In the genomic region with DNA sequence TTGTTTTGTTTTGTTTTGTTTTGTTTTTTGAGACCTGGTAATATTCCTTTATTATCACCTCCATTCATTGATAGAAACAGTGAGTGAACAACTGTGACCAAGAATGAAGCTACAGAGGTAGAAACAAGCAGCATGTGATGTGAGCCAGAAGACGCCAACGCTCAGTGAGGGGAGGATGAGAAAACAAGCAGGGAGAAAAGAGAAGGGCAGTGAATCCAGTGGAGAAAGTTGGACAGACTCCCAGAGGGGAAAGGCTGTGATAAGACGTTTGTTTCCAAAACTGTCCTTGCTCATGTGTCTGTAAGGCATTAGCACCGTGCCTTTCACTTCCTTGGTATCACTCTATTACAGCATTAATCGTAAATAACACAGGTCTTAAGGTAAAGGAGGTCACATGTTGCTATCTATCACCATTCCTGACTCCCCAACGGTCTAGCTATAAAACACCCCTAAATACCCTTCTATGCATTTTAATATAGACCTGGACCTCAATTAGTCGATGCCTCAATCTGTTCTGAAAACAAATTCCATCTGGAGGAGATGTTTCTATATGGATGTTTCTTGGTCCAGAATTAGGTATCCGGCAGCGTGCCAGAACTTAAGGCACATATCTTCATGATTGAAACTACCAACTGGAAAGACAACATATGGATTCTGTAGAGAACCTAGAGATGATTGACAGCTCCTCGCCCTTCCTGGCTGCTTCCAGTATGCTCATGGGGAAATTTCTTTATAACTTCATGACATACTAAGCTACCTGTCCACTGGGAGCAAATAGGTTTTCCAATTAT, we compare ENCODE assay signal across 17 mouse cellular contexts.
DNase-seq lines count a peak whose midpoint lies in the region; TF ChIP-seq lines count a peak whose summit lies in the region.
"Had no signal": no experiment of that assay in that cellular context is flagged by ENCODE, and none has a peak within 500 bp of the region (broad histone marks: within the 10 kb centered on the region; RNA-seq: fewer than 3 reads in every experiment).

No protein-coding gene starts in this region.

- TF ChIP-seq CTCF in layer of hippocampus, adult 2 months (conservative IDR thresholded peaks at IDR 0.05), result no peak

- peak; percentile 93 for DNase-seq in heart, adult 11 months
- DNase-seq in heart, adult 8-10 months (ENCODE audit: low spot score), result no peak
- DNase-seq in layer of hippocampus, adult 2 months (ENCODE audit: low spot score in 2 of 2), result no peak
- no peak for DNase-seq in layer of hippocampus, adult 18-20 months (ENCODE audit: low spot score in 2 of 2)
- peak; percentile 60 for DNase-seq in ovary, adult 18-20 months (ENCODE audit: low spot score)
- DNase-seq in ovary, postnatal 10 days (ENCODE audit: low spot score), result no peak
- no peak for DNase-seq in embryo, embryonic 10.5 days (ENCODE audit: low spot score)
- DNase-seq: adrenal gland, adult 8-10 months; cerebellum, adult 11-12 months; cerebellum, postnatal 25 days; kidney, postnatal 10 days; liver, postnatal 0 days; thymus, postnatal 36 days had no signal

- peak overlapping the region; percentile 83 for H3K27ac ChIP-seq in layer of hippocampus, adult 2 months
- H3K27ac ChIP-seq: embryonic facial prominence, embryonic 10.5 days; forebrain, embryonic 13.5 days; midbrain, embryonic 15.5 days had no signal

- no peak overlapping the region for H3K4me3 ChIP-seq in layer of hippocampus, adult 2 months
- H3K4me3 ChIP-seq: embryonic facial prominence, embryonic 10.5 days; forebrain, embryonic 13.5 days; megakaryocyte, embryonic 14.5 days; midbrain, embryonic 15.5 days had no signal

Comparison
In these comparisons a context has a peak if more than half of its experiments do, and no peak if none do; other contexts are left out.
1. DNase-seq: peak in heart, adult 11 months (single experiment) and ovary, adult 18-20 months (single experiment); none in heart, adult 8-10 months (single experiment), layer of hippocampus, adult 2 months (0 of 2), layer of hippocampus, adult 18-20 months (0 of 2), ovary, postnatal 10 days (single experiment) and embryo, embryonic 10.5 days (single experiment).